In genomic region chr5:140701661-140702060, GRCm38 (mm10) we compare ENCODE assay signal across 8 mouse cellular contexts. TPM values are rescaled to one million over a fixed set of nuclear protein-coding genes. Genes with fewer than 3 reads are reported as not detected.
A peak's percentile ranks its signal among the peaks of the same experiment; 100 is the strongest.
DNase-seq lines count a peak whose midpoint lies in the region; ATAC-seq and TF ChIP-seq lines count a peak whose summit lies in the region.

No protein-coding gene starts in this region.

- WGBS in heart, embryonic 10.5 days: under 1% methylated on average over 25 of the region's 25 CpGs
- WGBS in forebrain, embryonic 15.5 days: 0% methylated on average over 25 of the region's 25 CpGs
- WGBS in limb, embryonic 15.5 days: under 1% methylated on average over 25 of the region's 25 CpGs
- WGBS in small intestine, adult 2 months: under 1% methylated on average over 25 of the region's 25 CpGs

- peaks cover 44% of the 10 kb centered on the region for H3K4me1 ChIP-seq in heart, embryonic 10.5 days
- peaks cover 41% of the 10 kb centered on the region for H3K4me1 ChIP-seq in forebrain, embryonic 15.5 days
- H3K4me1 ChIP-seq in limb, embryonic 15.5 days: peaks cover 35% of the 10 kb centered on the region
- H3K4me1 ChIP-seq in small intestine, adult 2 months (ENCODE audit: control insufficient read depth, insufficient read depth, insufficient read length, low read length): peaks cover 19% of the 10 kb centered on the region

- ATAC-seq in forebrain, embryonic 15.5 days (replicated peaks): peak; percentile 7
- ATAC-seq in limb, embryonic 15.5 days (ENCODE audit: insufficient number of reproducible peaks, low FRiP score, low TSS enrichment, low read depth): no peak

- 0 out of 2 replicates have a peak, but pooled peaks have one; percentile 7 for TF ChIP-seq POLR2A in small intestine, adult 2 months (IDR thresholded peaks at IDR 0.05; ENCODE audit: low read depth, low read length)

- intact Hi-C loops in heart, postnatal 14 days (cut with DNase I): loop anchor here (5.0 kb wide), 1 partner anchor 126 kb away; no protein-coding TSS in a partner anchor

- H3K27me3 ChIP-seq in heart, embryonic 10.5 days (ENCODE audit: insufficient read depth, poor library complexity, severe bottlenecking): no peaks in the 10 kb centered on the region
- H3K27me3 ChIP-seq in forebrain, embryonic 15.5 days: no peaks in the 10 kb centered on the region
- no peaks in the 10 kb centered on the region for H3K27me3 ChIP-seq in limb, embryonic 15.5 days
- H3K27me3 ChIP-seq in small intestine, adult 2 months (ENCODE audit: control insufficient read depth, insufficient read depth, low read length): no peaks in the 10 kb centered on the region

- TF ChIP-seq CTCF in small intestine, adult 2 months (IDR thresholded peaks at IDR 0.05; ENCODE audit: extremely low read depth, insufficient read length, insufficient replicate concordance, low read depth, low read length): no peak

- H3K9ac ChIP-seq in forebrain, embryonic 15.5 days (replicated peaks): peak overlapping the region; percentile 87
- peak overlapping the region; percentile 83 for H3K9ac ChIP-seq in limb, embryonic 15.5 days

- no peak for DNase-seq in heart, embryonic 10.5 days (ENCODE audit: low spot score)
- DNase-seq in heart, postnatal 14 days: no peak
- DNase-seq in ES-CJ7 (ENCODE audit: low read depth, low spot score): peak; percentile 73
- no peak for DNase-seq in layer of hippocampus, adult 11-12 months (ENCODE audit: low spot score)
- no peak for DNase-seq in adrenal gland, postnatal 4 days (ENCODE audit: low spot score in 2 of 2)

- H3K9me3 ChIP-seq in heart, embryonic 10.5 days: no peaks in the 10 kb centered on the region
- H3K9me3 ChIP-seq in forebrain, embryonic 15.5 days: no peaks in the 10 kb centered on the region
- H3K9me3 ChIP-seq in limb, embryonic 15.5 days: no peaks in the 10 kb centered on the region

- peak overlapping the region; percentile 91 for H3K27ac ChIP-seq in heart, embryonic 10.5 days
- H3K27ac ChIP-seq in forebrain, embryonic 15.5 days (replicated peaks): peak overlapping the region; percentile 89
- peak overlapping the region; percentile 91 for H3K27ac ChIP-seq in limb, embryonic 15.5 days
- peak overlapping the region; percentile 38; the same call in 1 of the 2 replicates for H3K27ac ChIP-seq in small intestine, adult 2 months (ENCODE audit: insufficient read depth, low read depth, low read length)

- H3K4me3 ChIP-seq in heart, embryonic 10.5 days: peak overlapping the region; percentile 82
- H3K4me3 ChIP-seq in forebrain, embryonic 15.5 days: peak overlapping the region; percentile 83
- H3K4me3 ChIP-seq in limb, embryonic 15.5 days: peak overlapping the region; percentile 90
- peak overlapping the region; percentile 92 for H3K4me3 ChIP-seq in small intestine, adult 2 months (ENCODE audit: low read depth, low read length)

- H3K36me3 ChIP-seq in heart, embryonic 10.5 days: peaks cover 21% of the 10 kb centered on the region
- peaks cover 7% of the 10 kb centered on the region; the same call in 1 of the 2 replicates for H3K36me3 ChIP-seq in forebrain, embryonic 15.5 days
- peaks cover 19% of the 10 kb centered on the region for H3K36me3 ChIP-seq in limb, embryonic 15.5 days
- no peaks in the 10 kb centered on the region for H3K36me3 ChIP-seq in small intestine, adult 2 months (ENCODE audit: control insufficient read depth, insufficient read depth, low read length)

- peak overlapping the region; percentile 77 for H3K4me2 ChIP-seq in forebrain, embryonic 15.5 days (replicated peaks)
- peak overlapping the region; percentile 75 for H3K4me2 ChIP-seq in limb, embryonic 15.5 days

RNA-seq across cellular contexts. Expression of gene Iqce, which starts 0.5 kb away (rescaled TPM):
- polyA plus RNA-seq in heart, embryonic 10.5 days (2016; fragmentation: Nextera tagmentation; extraction: Ambion mirVana): 11.4 and 17.9 TPM in 2 replicates
- 10 to 100 TPM in 1 of 2 experiments, 1 to 10 TPM in 1; 8.1 to 10.2 TPM for total RNA-seq in heart, postnatal 14 days (2021)
- polyA plus RNA-seq in forebrain, embryonic 15.5 days (2015; fragmentation: Nextera tagmentation; extraction: Ambion mirVana): 22.2 and 25.1 TPM in 2 replicates
- polyA plus RNA-seq in limb, embryonic 15.5 days (2015; fragmentation: Nextera tagmentation; extraction: Ambion mirVana): 22.3 and 23.7 TPM in 2 replicates
- 3.4 and 6.9 TPM in 2 replicates for polyA plus RNA-seq in small intestine, adult 2 months (2012; rRNA removed)
- total RNA-seq in adrenal gland, postnatal 4 days (2021): 10 to 100 TPM; 40.3 to 41.3 TPM

RNA-seq across cellular contexts. Expression of gene Brat1, which starts 3.1 kb away (rescaled TPM):
- polyA plus RNA-seq in heart, embryonic 10.5 days (2016; fragmentation: Nextera tagmentation; extraction: Ambion mirVana): 18.6 and 19.1 TPM in 2 replicates
- total RNA-seq in heart, postnatal 14 days (2021): 10 to 100 TPM in 1 of 2 experiments, 1 to 10 TPM in 1; 8.6 to 10.8 TPM
- polyA plus RNA-seq in forebrain, embryonic 15.5 days (2015; fragmentation: Nextera tagmentation; extraction: Ambion mirVana): 26.3 and 28.2 TPM in 2 replicates
- polyA plus RNA-seq in limb, embryonic 15.5 days (2015; fragmentation: Nextera tagmentation; extraction: Ambion mirVana): 24.4 and 25.7 TPM in 2 replicates
- 8.8 and 17.8 TPM in 2 replicates for polyA plus RNA-seq in small intestine, adult 2 months (2012; rRNA removed)
- 10 to 100 TPM; 23.9 to 24.2 TPM for total RNA-seq in adrenal gland, postnatal 4 days (2021)

RNA-seq across cellular contexts. Expression of gene Amz1, which starts 22.3 kb away (rescaled TPM):
- polyA plus RNA-seq in heart, embryonic 10.5 days (2016; fragmentation: Nextera tagmentation; extraction: Ambion mirVana): 0.55 and 1.2 TPM in 2 replicates
- under 1 TPM; 0.46 to 0.65 TPM for total RNA-seq in heart, postnatal 14 days (2021)
- 4.4 and 5.3 TPM in 2 replicates for polyA plus RNA-seq in forebrain, embryonic 15.5 days (2015; fragmentation: Nextera tagmentation; extraction: Ambion mirVana)
- polyA plus RNA-seq in limb, embryonic 15.5 days (2015; fragmentation: Nextera tagmentation; extraction: Ambion mirVana): 1.5 and 2.3 TPM in 2 replicates
- polyA plus RNA-seq in small intestine, adult 2 months (2012; rRNA removed): 2.0 and 3.8 TPM in 2 replicates
- 1 to 10 TPM; 1.2 to 1.5 TPM for total RNA-seq in adrenal gland, postnatal 4 days (2021)

RNA-seq across cellular contexts. Expression of gene Ttyh3, which starts 52.8 kb away (rescaled TPM):
- 23.5 and 32.9 TPM in 2 replicates for polyA plus RNA-seq in heart, embryonic 10.5 days (2016; fragmentation: Nextera tagmentation; extraction: Ambion mirVana)
- total RNA-seq in heart, postnatal 14 days (2021): 10 to 100 TPM; 31.6 to 31.9 TPM
- polyA plus RNA-seq in forebrain, embryonic 15.5 days (2015; fragmentation: Nextera tagmentation; extraction: Ambion mirVana): 78.9 and 85.5 TPM in 2 replicates
- 29.9 and 34.1 TPM in 2 replicates for polyA plus RNA-seq in limb, embryonic 15.5 days (2015; fragmentation: Nextera tagmentation; extraction: Ambion mirVana)
- polyA plus RNA-seq in small intestine, adult 2 months (2012; rRNA removed): 35.3 and 72.5 TPM in 2 replicates
- 100 to 1,000 TPM; 199 to 212 TPM for total RNA-seq in adrenal gland, postnatal 4 days (2021)

Comparison
In these comparisons a context has a peak if more than half of its experiments do, and no peak if none do; other contexts are left out.
1. H3K27ac ChIP-seq: peak in every context shown above with its lines; median percentile 91 in heart, embryonic 10.5 days; 91 in limb, embryonic 15.5 days; 89 in forebrain, embryonic 15.5 days; 38 in small intestine, adult 2 months.